Comparison of ENCODE assay signal across 8 mouse cellular contexts in the genomic region with DNA sequence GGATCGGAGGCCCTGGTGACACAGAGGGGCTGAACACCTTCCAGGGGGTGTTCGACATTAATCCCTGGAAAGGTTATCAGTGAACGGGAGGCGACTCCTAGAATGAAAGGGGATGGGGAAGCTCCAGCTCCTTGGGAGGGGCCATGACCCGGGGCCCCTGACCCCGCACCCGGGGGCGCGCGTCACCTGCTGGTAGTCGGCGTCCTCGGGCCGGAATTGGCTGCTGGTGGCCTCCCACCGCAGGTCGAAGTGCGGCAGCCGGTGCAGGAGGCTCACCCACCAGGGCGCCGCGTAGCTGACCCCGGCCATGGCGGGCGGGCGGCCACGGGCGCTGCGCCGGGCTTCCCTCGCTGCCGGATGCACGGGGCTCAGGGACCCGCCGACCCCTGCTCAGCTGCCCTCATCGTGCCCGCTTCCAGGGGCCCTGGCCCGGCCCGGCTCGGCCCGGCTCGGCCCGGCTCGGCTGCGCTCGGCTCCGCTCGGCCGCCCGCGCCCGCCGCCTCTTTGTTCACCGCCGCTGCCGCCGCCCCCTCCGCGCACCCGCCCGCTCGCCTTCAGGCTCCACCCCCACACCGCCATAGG. TPM values are rescaled to one million over a fixed set of nuclear protein-coding genes. Genes with fewer than 3 reads are reported as not detected.
DNase-seq lines count a peak whose midpoint lies in the region; ATAC-seq and TF ChIP-seq lines count a peak whose summit lies in the region.

A gene (minus strand): TSS at position 513 of the 582 bp plus-strand sequence.

- under 1% methylated on average over 56 of the region's 62 CpGs for WGBS in spleen, adult 2 months
- WGBS in heart, embryonic 11.5 days (ENCODE audit: insufficient replicate concordance): under 1% methylated on average over 46 of the region's 62 CpGs
- 0% methylated on average over 51 of the region's 62 CpGs for WGBS in midbrain, embryonic 11.5 days

- H3K27me3 ChIP-seq in spleen, adult 2 months (ENCODE audit: control insufficient read depth, insufficient read depth, low read length): no peaks in the 10 kb centered on the region
- H3K27me3 ChIP-seq in heart, embryonic 11.5 days (ENCODE audit: control insufficient read depth, insufficient read depth, low read length): no peaks in the 10 kb centered on the region
- no peaks in the 10 kb centered on the region for H3K27me3 ChIP-seq in midbrain, embryonic 11.5 days (ENCODE audit: control insufficient read depth, insufficient read depth, low read length)

- no peaks in the 10 kb centered on the region for H3K36me3 ChIP-seq in spleen, adult 2 months (ENCODE audit: control insufficient read depth, insufficient read depth, low read length)
- no peaks in the 10 kb centered on the region; the same call in 1 of the 2 replicates for H3K36me3 ChIP-seq in heart, embryonic 11.5 days (ENCODE audit: control insufficient read depth, insufficient read depth, low read length)
- H3K36me3 ChIP-seq in midbrain, embryonic 11.5 days (ENCODE audit: control insufficient read depth, insufficient read depth, low read length): peaks cover 3% of the 10 kb centered on the region

- TF ChIP-seq CTCF in spleen, adult 2 months (IDR thresholded peaks at IDR 0.05; ENCODE audit: extremely low read depth, insufficient read depth, insufficient read length, insufficient replicate concordance): no peak

- peak within 1 kb of the TSS; percentile 79 for H3K4me2 ChIP-seq in heart, embryonic 11.5 days
- peak within 1 kb of the TSS; percentile 98 for H3K4me2 ChIP-seq in midbrain, embryonic 11.5 days

- peak within 1 kb of the TSS; percentile 69 for H3K4me3 ChIP-seq in spleen, adult 2 months (ENCODE audit: extremely low read depth, insufficient read depth, insufficient read length)
- peak within 1 kb of the TSS; percentile 91 for H3K4me3 ChIP-seq in heart, embryonic 11.5 days (ENCODE audit: low read depth, low read length)
- H3K4me3 ChIP-seq in midbrain, embryonic 11.5 days (ENCODE audit: low read depth, low read length): peak within 1 kb of the TSS; percentile 93

- DNase-seq in adrenal gland, adult 18-20 months (ENCODE audit: low spot score in 2 of 2): no peak
- no peak for DNase-seq in adrenal gland, adult (ENCODE audit: inconsistent age in 2 of 2, low spot score in 1 of 2)
- peak in 1 of 2 experiments; percentile 46 for DNase-seq in spleen, adult 2 months (ENCODE audit: low read depth in 1 of 2, low spot score in 2 of 2)
- DNase-seq in spleen, adult 18-20 months: no peak
- DNase-seq in left cerebral cortex, adult 8-10 months (ENCODE audit: low spot score in 2 of 2): no peak
- peak; percentile 98 for DNase-seq in midbrain, embryonic 11.5 days (ENCODE audit: low spot score, missing footprints)
- DNase-seq in cerebellum, postnatal 10 days: no peak

- peaks cover 16% of the 10 kb centered on the region; the same call in 1 of the 2 replicates for H3K4me1 ChIP-seq in spleen, adult 2 months (ENCODE audit: control insufficient read depth, insufficient read depth, insufficient read length)
- H3K4me1 ChIP-seq in heart, embryonic 11.5 days (ENCODE audit: control insufficient read depth, insufficient read depth, low read length): peaks cover 42% of the 10 kb centered on the region
- H3K4me1 ChIP-seq in midbrain, embryonic 11.5 days (ENCODE audit: control insufficient read depth, insufficient read depth, low read length): peaks cover 29% of the 10 kb centered on the region

- ATAC-seq in heart, embryonic 11.5 days (replicated peaks; ENCODE audit: insufficient number of reproducible peaks, low FRiP score, low TSS enrichment): no peak; the same call in 1 of the 2 replicates
- peak; percentile 10; the same call in 1 of the 2 replicates for ATAC-seq in midbrain, embryonic 11.5 days (ENCODE audit: low FRiP score)

- peak within 1 kb of the TSS; percentile 72 for H3K27ac ChIP-seq in spleen, adult 2 months (ENCODE audit: insufficient read depth, low read length)
- H3K27ac ChIP-seq in heart, embryonic 11.5 days (ENCODE audit: low read depth, low read length): peak within 1 kb of the TSS; percentile 85
- H3K27ac ChIP-seq in midbrain, embryonic 11.5 days (ENCODE audit: low read depth, low read length): peak within 1 kb of the TSS; percentile 79

- no peaks in the 10 kb centered on the region for H3K9me3 ChIP-seq in heart, embryonic 11.5 days (replicated peaks; ENCODE audit: control insufficient read depth, low read length)
- H3K9me3 ChIP-seq in midbrain, embryonic 11.5 days (ENCODE audit: control insufficient read depth, low read length): no peaks in the 10 kb centered on the region

- peak within 1 kb of the TSS; percentile 90 for H3K9ac ChIP-seq in heart, embryonic 11.5 days (ENCODE audit: low read depth, low read length)
- peak within 1 kb of the TSS; percentile 100 for H3K9ac ChIP-seq in midbrain, embryonic 11.5 days (ENCODE audit: low read length)

- TF ChIP-seq POLR2A in spleen, adult 2 months (IDR thresholded peaks at IDR 0.05; ENCODE audit: low read depth, low read length): no peak

RNA-seq across cellular contexts. Expression of the gene that starts here (rescaled TPM):
- 10 to 100 TPM; 26.5 to 70.6 TPM for total RNA-seq in adrenal gland, adult 18-20 months (2021)
- polyA plus RNA-seq in spleen, adult 2 months (2012; rRNA removed): 95.1 and 118 TPM in 2 replicates
- 26.7 and 28.8 TPM in 2 replicates for polyA plus RNA-seq in heart, embryonic 11.5 days (2014; fragmentation: Nextera tagmentation; extraction: Ambion mirVana)
- total RNA-seq in left cerebral cortex, adult 8-10 months (2022): 100 to 1,000 TPM; 173 to 201 (median 187) TPM
- polyA plus RNA-seq in midbrain, embryonic 11.5 days (2014; fragmentation: Nextera tagmentation; extraction: Ambion mirVana): 42.9 and 46.4 TPM in 2 replicates
